Mouse (Mus musculus) macrophage (primary cell): ENCODE data around the gene Pcyt2. TPM values are rescaled to one million over a fixed set of nuclear protein-coding genes. Genes with fewer than 3 reads are reported as not detected.

ENCODE experiments used
- H3K27ac ChIP-seq: fragments of 350-480 bp; formaldehyde crosslinking; 2 replicates; pipeline ENCODE4 v1.9.0; 2021
- H3K36me3 ChIP-seq: fragments of 350-480 bp; formaldehyde crosslinking; 2 replicates; pipeline ENCODE4 v1.9.0; 2021; ENCODE audit errors: inconsistent target
- H3K4me3 ChIP-seq: fragments of 350-480 bp; formaldehyde crosslinking; 2 replicates; pipeline ENCODE4 v1.9.0; 2021; ENCODE audit errors: inconsistent target
- H3K79me2 ChIP-seq: fragments of 350-480 bp; formaldehyde crosslinking; 2 replicates; pipeline ENCODE4 v1.9.0; 2021; ENCODE audit errors: inconsistent target
- WGBS: methylation state at CpG from one replicate; pipeline ENCODE4 v1.1.7; 2026; ENCODE audit warnings: inconsistent platforms; ENCODE audit not compliant: missing documents; 5-methylcytosine and 5-hydroxymethylcytosine counted together
- polyA plus RNA-seq: library from polyadenylated mRNA; stranded (reverse); fragments of 250-400 nt; gene quantifications from 3 replicates; pipeline ENCODE4 v1.2.4, GENCODE M21; 2018; ENCODE audit warnings: inconsistent platforms

Gene Pcyt2
- polyA plus RNA-seq, 1 experiment from 2014 or later, result 23.8 TPM

DNA sequence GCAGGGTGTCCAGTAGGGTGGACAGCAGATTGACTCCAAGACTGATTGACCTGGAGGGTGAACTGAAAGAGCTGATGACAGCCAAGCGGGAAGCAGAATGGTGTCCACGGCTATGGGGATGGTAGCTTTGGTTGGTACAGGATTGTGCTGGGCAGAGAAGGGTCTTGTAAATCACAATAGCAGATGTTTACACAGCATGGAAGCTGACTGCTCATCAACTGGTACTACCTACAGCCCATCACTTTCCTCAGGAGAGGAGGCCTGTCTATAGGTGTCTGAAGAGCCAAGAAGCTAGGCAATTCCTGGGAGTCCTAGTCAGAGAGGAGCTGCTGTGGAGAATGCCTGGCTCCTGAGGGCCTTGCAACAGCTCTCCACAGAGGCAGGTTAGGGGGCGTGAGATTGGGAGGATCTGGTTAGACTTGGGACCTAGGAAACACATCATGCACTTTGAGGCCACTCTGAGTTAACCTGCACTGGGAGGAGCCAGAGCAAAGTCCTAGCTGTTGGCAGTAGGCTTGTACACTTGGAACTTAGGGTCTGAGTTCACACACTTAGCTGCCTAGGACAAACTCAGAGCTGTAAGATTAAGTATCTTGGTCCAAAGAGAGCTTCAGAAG, 41.3 kb downstream of the Pcyt2 start:
- H3K27ac ChIP-seq, result no peak overlapping the region

DNA sequence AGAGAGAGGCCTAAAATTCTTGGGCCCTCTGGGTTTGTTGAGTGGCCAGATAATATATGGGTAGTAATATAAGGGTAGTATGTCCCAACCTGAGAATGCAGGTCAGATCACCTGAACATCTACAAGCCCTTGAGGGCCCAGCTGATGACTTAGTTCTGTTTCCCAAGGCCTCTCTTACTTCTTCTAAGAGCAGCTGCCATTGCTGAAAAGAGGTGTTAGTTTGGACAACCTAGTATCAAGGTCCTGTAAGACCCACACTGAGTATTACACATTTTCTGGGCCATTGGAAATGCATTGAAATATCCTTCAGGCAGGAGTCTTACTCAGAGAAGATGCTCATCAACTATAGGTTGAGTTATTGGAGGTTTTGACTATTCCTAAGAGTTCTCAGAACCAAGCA, 41.8 kb downstream of the Pcyt2 start:
- H3K36me3 ChIP-seq, result peaks cover 19% of the 10 kb centered on the region
- H3K27ac ChIP-seq, result no peak overlapping the region

More for the DNA sequence above, 41.3 kb downstream of the Pcyt2 start:
- Histone ChIP-seq H3K4me3 (no peak overlapping the region), H3K79me2 (peaks cover 62% of the 10 kb centered on the region), H3K36me3 (peaks cover 19% of the 10 kb centered on the region)
- 93% methylated on average over 3 of the region's 3 CpGs for WGBS

DNA sequence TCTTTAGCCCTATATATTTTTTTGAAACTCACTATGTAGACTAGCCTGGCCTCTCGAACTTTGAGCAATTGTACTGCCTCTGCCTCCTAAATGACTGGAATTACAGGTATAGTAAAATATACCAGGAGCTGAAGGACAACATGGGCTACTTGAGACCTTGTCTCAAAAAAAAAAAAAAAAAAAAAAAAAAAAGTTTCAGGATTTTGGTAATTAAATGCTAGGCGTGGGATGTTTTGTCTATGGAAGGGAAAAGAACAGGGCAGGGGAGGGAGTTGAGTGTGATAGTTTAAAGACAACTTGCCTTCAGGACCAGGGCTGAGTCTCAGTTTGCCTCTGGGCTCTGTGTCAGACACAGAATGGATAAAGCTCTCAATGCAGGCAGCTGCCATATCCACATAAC, 42.7 kb downstream of the Pcyt2 start:
- H3K36me3 ChIP-seq, result peaks cover 27% of the 10 kb centered on the region
- H3K4me3 ChIP-seq, result no peak overlapping the region
- WGBS, result no CpG with 5 or more reads among the region's 2 CpGs
- 0 out of 2 replicates have a peak overlapping the region, but pooled peaks have one; percentile 91 for H3K27ac ChIP-seq
- peaks cover 66% of the 10 kb centered on the region for H3K79me2 ChIP-seq

More for the DNA sequence above, 41.8 kb downstream of the Pcyt2 start:
- Histone ChIP-seq H3K79me2 (peaks cover 66% of the 10 kb centered on the region), H3K4me3 (no peak overlapping the region)

DNA sequence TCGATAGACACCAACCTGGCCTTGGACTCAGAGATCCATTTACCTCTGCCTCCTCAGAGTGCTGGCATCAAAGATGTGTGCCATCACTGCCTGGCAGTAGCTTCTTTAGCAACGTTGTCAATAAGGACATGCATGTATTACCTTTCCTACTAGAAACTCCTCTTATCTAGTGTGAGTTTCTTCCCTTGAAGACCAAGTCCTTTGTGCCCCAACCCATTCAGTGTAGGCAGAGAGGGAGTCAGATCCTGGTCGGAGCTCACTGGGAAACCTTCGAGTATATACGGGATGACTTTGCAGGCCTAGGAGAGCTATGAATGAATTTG, 43.5 kb downstream of the Pcyt2 start:
- Histone ChIP-seq H3K27ac (peak overlapping the region; percentile 91), H3K79me2 (peaks cover 65% of the 10 kb centered on the region), H3K36me3 (peaks cover 28% of the 10 kb centered on the region), H3K4me3 (peak overlapping the region; percentile 85)
- WGBS, result 42% methylated on average over 4 of the region's 5 CpGs

DNA sequence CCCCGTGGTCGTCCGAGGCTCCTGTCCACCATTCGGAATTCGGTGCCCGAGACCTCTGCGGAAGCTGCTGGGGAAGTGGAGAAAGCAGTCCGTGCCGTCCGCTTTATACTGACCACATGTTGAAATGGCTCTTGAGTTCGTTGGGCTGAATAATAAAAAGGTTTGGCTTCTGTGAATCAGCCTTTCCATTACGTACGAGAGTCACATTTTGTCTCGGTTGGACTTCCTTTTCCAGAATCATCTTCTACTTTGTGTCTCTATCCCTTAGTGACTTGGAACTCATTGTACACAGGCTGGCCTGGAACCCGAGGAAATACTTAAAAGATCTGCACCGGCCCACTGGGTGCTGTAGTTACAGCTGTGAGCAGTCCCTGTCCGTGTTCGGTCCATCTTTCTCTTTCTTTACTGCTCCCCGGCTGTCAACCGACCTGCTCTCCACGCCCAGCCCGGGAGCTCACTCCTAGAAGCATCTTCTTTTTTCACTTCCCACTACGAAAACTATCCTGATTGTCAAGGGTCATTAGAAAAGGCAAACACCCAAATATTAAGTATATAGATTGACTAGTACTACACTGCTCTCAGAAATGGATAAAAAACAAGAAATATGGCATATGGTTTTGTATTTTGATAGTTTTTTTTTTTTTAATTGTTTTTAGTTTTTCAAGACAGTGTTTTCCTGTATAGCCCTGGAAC, 44.0 kb downstream of the Pcyt2 start:
- Histone ChIP-seq H3K36me3 (peaks cover 25% of the 10 kb centered on the region), H3K27ac (peak overlapping the region; percentile 91), H3K4me3 (peak overlapping the region; percentile 85), H3K79me2 (peaks cover 65% of the 10 kb centered on the region)
- under 1% methylated on average over 23 of the region's 23 CpGs for WGBS

DNA sequence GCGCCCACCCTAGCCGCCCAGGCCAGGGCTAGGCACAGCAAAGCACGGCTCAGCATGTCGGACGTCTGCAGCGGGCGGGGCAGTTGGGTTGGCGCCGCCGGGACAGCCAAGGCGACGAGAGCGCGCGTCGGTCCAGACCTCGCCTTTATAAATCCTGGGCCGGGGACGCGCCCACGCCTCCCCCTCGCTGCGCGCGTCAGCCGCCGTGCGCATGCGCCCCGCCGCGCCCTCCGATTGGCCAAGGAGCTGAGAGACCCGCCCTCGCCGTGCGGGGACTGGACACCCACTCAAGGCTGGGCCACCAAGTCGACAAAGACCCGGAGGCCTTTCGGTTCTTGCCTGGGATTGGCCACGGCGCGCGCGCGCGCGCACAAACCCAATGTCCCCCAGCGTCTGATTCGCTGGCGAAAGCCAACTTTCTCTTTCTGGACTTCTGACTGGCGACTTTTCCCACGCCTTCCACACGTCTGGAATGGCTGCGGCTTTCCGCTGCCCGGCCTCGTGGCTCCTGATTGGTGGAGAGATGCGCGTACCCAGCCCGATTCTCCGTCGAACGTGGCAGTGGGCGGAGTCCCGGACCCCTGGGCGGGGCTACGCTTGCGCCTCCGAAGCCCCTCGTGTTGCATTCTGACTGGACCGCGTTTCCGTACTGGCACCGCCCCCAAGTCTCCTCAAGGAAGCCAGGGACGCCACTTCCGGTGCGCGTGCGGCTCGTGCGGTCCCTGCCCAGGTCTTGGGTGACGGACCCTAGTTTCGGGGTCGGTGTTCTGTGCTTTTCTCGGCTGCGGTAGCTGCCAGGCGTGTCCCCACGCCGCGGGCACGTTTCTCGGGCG, 44.8 kb downstream of the Pcyt2 start, which contains the start of gene P4hb:
P4hb (minus strand) TSS at position 502 of the 833 bp plus-strand sequence.
- H3K79me2 ChIP-seq, result peaks cover 65% of the 10 kb centered on the region
- under 1% methylated on average over 94 of the region's 94 CpGs for whole genome bisulfite sequencing
- peak within 1 kb of the TSS; percentile 85 for H3K4me3 ChIP-seq
- peaks cover 25% of the 10 kb centered on the region; the same call in 1 of the 2 replicates for H3K36me3 ChIP-seq
- H3K27ac ChIP-seq, result peak within 1 kb of the TSS; percentile 91

DNA sequence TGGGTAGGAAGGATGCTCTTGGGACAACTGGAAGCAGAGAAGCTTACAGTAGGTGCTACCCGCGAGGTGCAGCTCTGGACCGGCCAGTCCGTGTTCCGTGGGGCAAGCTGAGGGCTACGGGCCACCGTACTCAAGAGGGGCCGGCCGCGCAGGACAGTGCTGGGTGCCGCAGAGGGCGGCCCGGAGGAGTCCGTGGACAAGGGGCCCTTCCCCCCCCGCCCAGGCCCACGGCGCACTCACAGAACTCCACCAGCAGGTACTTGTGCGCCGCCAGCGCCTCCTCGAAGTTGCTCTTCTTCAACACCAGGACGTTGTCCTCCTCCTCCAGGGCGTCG, 45.4 kb downstream of the Pcyt2 start:
- Histone ChIP-seq H3K4me3 (peak overlapping the region; percentile 77), H3K36me3 (peaks cover 25% of the 10 kb centered on the region; the same call in 1 of the 2 replicates), H3K79me2 (peaks cover 69% of the 10 kb centered on the region), H3K27ac (peak overlapping the region; percentile 43)
- WGBS, result 1% methylated on average over 23 of the region's 24 CpGs

DNA sequence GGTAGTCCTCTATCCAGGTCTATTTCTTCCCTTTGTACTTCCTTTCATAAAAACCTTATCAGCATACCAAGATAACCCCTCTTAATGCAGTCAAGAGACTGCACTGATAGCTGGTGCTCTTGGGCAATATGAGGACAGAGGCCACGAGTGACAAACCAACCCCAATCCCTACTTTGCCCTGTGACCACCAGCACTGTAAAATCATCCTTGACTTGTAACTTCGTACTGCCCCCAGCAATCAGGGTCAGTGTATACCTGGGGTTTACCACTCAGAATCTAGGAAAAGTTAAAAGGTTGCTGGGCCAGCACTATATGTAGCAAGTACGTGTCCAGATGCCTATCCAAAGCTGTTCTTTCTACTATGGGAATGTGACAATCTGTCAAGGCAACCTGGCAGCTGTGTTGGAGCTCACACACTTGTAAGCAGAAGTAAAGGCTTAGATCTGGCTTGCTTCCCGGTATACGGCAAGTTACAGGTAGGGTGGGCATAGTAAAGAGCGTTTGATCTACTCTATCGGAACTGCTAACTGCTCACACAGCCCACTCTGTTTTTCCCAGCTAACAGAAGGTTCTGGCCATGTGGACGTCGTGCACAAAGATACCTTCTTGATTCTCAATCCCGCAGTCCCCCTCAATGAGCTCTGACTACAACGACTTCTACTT, 45.9 kb downstream of the Pcyt2 start:
- H3K4me3 ChIP-seq, result peak overlapping the region; percentile 77
- peaks cover 74% of the 10 kb centered on the region for H3K79me2 ChIP-seq
- H3K36me3 ChIP-seq, result peaks cover 30% of the 10 kb centered on the region; the same call in 1 of the 2 replicates
- peak overlapping the region; percentile 43 for H3K27ac ChIP-seq
- WGBS, result 6% methylated on average over 11 of the region's 11 CpGs

DNA sequence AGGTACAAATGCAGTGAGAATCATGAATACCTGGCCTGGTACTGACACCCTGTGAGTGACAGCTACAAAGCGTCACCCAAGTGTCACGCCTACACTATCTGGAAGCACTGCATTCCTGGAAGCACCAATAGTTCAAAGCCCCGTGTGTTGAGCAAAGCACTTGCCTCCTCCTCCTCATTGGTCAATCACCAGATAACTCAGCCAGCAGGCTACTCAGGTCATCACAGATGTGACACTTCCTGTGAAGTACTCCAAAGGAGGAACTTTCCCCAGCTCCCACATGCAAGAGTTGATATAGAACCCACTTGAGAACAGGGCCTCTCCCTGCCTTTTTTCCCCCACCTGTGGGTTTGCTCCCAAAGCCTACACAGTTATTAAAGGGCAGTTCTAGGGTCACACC, 46.6 kb downstream of the Pcyt2 start:
- peaks cover 81% of the 10 kb centered on the region for H3K79me2 ChIP-seq
- peak overlapping the region; percentile 43; the same call in 1 of the 2 replicates for H3K27ac ChIP-seq
- peaks cover 38% of the 10 kb centered on the region for H3K36me3 ChIP-seq
- H3K4me3 ChIP-seq, result peak overlapping the region; percentile 77
- 58% methylated on average over 3 of the region's 3 CpGs for WGBS

DNA sequence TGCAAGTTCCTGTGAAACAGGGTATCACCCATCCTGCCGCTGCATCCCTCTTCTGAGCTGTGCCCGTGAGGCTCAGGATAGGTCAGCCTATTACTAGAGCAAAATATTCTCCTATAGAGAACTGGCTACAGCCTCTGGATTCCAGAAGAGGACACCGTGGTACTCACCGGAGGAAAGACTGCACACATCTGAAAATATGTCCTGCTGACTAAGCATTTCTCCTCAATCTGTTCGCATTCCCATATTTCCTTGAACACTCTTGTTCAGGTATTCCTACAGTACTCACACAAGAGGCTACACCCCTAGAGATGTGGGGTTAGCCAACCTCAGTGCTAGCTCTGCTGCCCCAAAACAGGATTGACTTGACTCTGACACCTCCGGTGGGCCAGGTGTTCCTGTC, 49.4 kb downstream of the Pcyt2 start:
- no peak overlapping the region for H3K27ac ChIP-seq
- H3K79me2 ChIP-seq, result peaks cover 80% of the 10 kb centered on the region
- H3K4me3 ChIP-seq, result no peak overlapping the region
- WGBS, result 95% methylated on average over 6 of the region's 6 CpGs
- peaks cover 66% of the 10 kb centered on the region for H3K36me3 ChIP-seq

DNA sequence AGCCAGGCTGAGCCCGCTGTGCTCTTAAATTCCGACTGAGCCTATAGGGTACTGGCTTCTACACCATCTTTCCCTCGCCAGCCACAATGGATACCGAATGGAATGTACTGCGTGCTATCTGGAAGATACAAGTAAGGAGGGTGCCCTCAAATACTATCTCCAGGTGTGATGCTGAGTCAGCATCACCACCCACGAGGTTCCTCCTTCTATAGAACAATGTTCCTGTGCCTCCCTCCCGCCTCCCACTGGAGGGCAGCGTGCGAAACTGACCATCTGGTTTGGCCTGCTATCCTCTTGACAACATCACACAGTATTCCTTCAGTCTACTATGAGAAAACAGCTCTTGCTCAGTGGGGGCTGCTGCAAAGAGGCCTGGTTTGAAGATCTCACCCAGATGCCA, 52.6 kb downstream of the Pcyt2 start:
- no peak overlapping the region for H3K27ac ChIP-seq
- WGBS, result 80% methylated on average over 9 of the region's 9 CpGs
- H3K36me3 ChIP-seq, result peaks cover 90% of the 10 kb centered on the region
- H3K79me2 ChIP-seq, result peaks cover 58% of the 10 kb centered on the region
- H3K4me3 ChIP-seq, result no peak overlapping the region

DNA sequence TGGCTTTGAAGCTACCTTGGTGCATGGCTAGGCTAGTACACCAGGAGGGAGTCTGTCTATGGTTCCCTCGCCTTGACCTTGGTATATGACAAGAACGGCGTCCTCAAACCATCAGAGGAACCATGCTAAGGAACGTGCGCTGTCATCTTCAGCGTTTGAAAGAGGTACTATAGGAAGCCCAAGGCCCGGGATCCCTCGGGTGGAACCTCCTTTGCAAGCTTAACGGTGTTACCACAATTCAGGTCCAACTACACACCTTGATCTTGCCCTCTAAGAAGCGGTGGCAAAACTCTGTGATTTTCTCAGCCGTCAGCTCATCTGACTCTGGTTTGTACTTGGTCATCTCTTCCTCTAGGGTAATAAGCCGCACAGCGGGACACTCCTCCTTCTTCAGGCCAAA, 54.8 kb downstream of the Pcyt2 start:
- H3K36me3 ChIP-seq, result peaks cover 78% of the 10 kb centered on the region
- no peak overlapping the region for H3K27ac ChIP-seq
- H3K79me2 ChIP-seq, result peaks cover 37% of the 10 kb centered on the region
- no peak overlapping the region for H3K4me3 ChIP-seq
- WGBS, result 94% methylated on average over 13 of the region's 13 CpGs

DNA sequence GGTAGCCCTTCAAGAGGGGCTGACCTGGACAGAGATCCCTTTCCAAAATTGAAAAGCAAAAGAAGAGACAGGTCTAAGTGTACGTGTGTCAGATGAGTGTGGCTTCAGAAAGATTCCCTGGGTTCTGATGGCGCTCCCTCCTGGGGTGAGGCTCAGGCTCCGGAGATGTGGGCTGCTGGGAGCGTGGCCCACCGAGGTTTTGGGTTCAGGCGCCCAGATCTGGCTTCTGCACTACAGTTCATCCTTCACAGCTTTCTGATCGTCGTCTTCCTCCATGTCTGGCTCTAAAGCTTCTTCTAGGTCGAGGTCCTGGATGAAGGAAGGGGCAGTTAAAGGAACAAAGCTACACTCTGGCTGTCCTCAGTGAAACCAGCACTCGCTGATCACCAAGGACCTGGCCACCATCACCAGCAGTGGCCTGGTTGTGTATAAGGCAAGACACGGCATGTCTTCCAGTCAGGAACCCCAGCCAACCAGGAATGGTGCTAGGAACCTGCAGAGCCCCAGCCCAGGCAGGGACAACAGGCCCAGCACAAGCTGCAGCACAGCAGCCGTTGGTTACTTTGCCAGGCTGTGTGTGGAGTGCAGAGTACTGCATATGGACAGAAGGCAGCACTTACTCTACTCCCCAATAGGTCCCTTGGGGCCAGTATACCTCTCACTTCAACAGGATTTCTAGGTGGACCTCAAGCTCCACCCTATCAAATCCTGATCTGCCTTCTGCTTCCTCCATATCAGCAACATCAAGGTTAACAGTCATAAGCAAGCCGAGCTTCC, 56.6 kb downstream of the Pcyt2 start:
- peaks cover 62% of the 10 kb centered on the region for H3K36me3 ChIP-seq
- H3K4me3 ChIP-seq, result no peak overlapping the region
- H3K27ac ChIP-seq, result no peak overlapping the region
- WGBS, result 93% methylated on average over 13 of the region's 13 CpGs
- H3K79me2 ChIP-seq, result peaks cover 19% of the 10 kb centered on the region; the same call in 1 of the 2 replicates
